Mouse (Mus musculus) spleen, adult 12 weeks (tissue): ENCODE measurements around the gene Farsb.

Experiments
- DNase-seq: peaks from one replicate; pipeline ENCODE4 v3.0.0; 2022; ENCODE audit warnings: low spot score

The Farsb gene

GRCm38 (mm10) chr1:78420271-78420670, 68.4 kb downstream of the Farsb start:
- DNase-seq: no peak

- DNase-seq: no peak
Observed at GRCm38 (mm10) chr1:78419593-78419992, 69.1 kb downstream of the Farsb start.

- DNase-seq: no peak
Observed at GRCm38 (mm10) chr1:78417154-78417911, 71.4 kb downstream of the Farsb start.

GRCm38 (mm10) chr1:78414421-78414820, 74.3 kb downstream of the Farsb start:
- no peak for DNase-seq

GRCm38 (mm10) chr1:78412668-78413067, 76.0 kb downstream of the Farsb start:
- no peak for DNase-seq

GRCm38 (mm10) chr1:78409396-78409795, 79.3 kb downstream of the Farsb start:
- DNase-seq: no peak

- DNase-seq: no peak
Observed at GRCm38 (mm10) chr1:78401413-78401812, 87.3 kb downstream of the Farsb start.

- DNase-seq: no peak
Observed at GRCm38 (mm10) chr1:78399755-78400154, 88.9 kb downstream of the Farsb start.

GRCm38 (mm10) chr1:78396320-78396913, 92.3 kb downstream of the Farsb start:
- no peak for DNase-seq

GRCm38 (mm10) chr1:78395737-78396136, 93.0 kb downstream of the Farsb start:
- DNase-seq: no peak

- DNase-seq: no peak
Observed at GRCm38 (mm10) chr1:78395191-78395735, 93.4 kb downstream of the Farsb start.

- DNase-seq: no peak
Observed at GRCm38 (mm10) chr1:78388848-78389247, 99.8 kb downstream of the Farsb start.

GRCm38 (mm10) chr1:78387854-78388253, 100.8 kb downstream of the Farsb start:
- DNase-seq: no peak

GRCm38 (mm10) chr1:78380950-78381349, 107.7 kb downstream of the Farsb start:
- DNase-seq: no peak

- no peak for DNase-seq
Observed at GRCm38 (mm10) chr1:78375058-78375457, 113.6 kb downstream of the Farsb start.

- no peak for DNase-seq
Observed at GRCm38 (mm10) chr1:78373836-78374235, 114.9 kb downstream of the Farsb start.

GRCm38 (mm10) chr1:78372316-78372715, 116.4 kb downstream of the Farsb start:
- DNase-seq: no peak

GRCm38 (mm10) chr1:78371569-78372236, 117.0 kb downstream of the Farsb start:
- no peak for DNase-seq

- no peak for DNase-seq
Observed at GRCm38 (mm10) chr1:78370121-78370520, 118.6 kb downstream of the Farsb start.
